Mouse (Mus musculus): ENCODE measurements around the gene Rdh8. TPM values are rescaled to one million over a fixed set of nuclear protein-coding genes. Genes with fewer than 3 reads are reported as not detected.
A peak's percentile ranks its signal among the peaks of the same experiment; 100 is the strongest.

Gene Rdh8
- polyA plus RNA-seq, 2 experiments from 2014 or later = not detected

GRCm38 (mm10) chr9:20837184-20837947 lies 19.1 kb downstream of the Rdh8 start:
- no peak for ATAC-seq

DNA sequence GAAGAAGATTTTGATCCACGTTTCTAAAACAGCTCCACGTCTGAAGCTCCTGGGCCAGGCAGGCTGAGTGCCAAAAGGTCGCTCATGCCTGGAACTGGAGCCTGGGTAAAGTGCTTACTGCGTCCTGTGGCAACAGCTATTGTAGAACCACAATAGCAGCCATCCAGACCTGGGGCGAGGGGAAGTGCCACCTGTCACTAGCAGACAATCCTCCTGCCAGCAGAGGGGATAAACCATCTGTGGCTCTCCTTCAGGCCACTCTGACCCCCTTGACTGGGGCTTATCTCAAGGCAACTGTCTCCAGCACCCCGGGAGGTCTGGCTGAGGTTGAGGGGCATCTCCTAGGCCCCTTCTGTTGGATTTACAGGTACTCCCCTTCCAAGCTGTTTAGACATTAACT lies 20.6 kb downstream of the Rdh8 start:
- ATAC-seq = no peak

DNA sequence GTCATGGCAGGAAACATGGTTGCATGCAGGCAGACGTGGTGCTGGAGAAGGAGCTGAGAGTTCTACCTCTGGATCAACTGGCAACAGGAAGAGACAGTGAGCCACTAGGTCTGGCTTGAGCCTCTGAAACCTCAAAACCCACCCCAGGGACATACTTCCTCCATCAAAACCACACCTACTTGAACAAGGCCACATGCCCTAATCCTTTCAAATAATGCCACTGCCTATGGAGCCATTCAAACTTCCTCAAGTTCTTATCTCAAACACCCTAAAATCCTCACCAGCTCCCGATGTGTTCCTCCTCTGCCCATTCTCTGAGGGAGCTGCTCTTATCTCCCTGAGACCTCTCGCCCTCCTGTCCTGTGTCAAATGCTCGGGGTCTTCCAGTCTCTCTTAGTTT lies 23.9 kb downstream of the Rdh8 start:
- ATAC-seq = no peak

DNA sequence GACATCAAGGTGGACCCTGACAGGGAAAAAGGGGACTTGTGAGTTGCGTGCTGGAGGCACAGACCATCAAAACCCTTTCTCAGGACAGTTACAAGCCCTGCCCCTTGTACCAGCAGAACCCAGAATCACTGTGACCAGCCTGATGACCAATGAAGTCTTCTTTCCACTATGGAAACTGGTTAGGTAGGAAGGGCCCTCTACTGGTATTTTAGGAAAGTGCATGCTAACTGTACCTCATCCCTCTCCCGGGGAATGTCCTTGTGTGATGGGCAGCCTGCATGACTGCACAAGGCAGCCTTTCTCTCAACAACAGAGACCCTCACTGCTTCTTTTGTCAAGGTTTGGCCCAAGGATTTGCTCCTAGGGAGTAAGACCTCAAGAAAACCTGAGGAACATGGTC lies 24.4 kb downstream of the Rdh8 start:
- no peak for ATAC-seq

DNA sequence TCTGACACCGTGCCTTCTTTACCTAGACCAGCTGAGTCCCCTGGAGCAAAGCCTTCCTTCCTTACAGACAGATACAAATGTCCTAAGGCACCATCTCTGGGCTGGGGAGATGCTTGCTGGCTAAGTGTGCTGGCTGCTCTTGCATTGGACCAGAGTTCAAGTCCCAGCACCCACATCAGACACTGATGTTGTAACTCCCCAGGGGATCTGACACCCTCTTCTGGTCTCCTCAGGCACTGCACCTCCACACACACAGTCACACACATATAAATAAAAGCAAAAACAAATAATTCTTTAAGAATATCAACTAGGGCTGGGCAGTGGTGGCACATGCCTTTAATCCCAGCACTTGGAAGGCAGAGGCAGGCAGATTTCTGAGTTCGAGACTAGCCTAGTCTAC lies 31.9 kb downstream of the Rdh8 start:
- ATAC-seq = no peak

DNA sequence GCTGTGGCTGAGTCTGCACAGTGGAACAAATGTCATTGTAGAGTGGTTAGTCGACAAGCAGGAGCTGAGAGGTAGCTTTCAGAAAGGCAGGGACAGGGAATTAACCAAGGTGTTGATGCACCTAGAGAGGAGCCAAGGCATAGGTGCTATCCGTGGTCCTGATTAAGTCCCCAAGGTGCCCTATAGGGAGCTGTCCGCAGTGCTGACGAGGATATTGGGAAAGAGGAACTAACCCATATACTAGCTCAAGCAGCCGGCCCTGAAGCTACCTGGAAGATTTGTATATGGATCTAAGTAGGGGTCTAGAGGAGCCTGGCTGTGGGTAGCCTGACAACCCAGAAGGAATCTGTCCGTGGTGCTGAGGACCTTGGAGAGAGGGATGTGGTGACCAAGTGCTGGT lies 38.8 kb downstream of the Rdh8 start:
- no peak for ATAC-seq

DNA sequence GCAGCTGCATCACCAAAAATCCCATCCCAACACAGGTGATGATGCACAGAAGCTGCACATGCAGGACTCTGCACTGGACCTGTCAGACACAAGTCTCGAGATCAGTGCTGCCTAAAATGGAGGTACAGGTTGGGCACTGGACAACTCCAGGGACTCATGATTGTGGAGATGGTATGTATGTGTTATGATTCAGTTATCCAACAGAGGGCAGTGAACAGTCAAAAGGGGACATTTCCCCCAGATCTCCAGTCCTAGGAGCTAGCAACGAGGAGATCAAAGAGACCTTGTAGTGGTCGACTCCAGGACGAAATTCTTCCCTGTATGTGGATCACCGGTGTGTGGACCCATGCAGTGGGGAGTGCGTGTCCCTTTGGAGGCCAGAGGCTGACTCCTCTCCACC lies 41.6 kb downstream of the Rdh8 start:
- no peak for ATAC-seq

DNA sequence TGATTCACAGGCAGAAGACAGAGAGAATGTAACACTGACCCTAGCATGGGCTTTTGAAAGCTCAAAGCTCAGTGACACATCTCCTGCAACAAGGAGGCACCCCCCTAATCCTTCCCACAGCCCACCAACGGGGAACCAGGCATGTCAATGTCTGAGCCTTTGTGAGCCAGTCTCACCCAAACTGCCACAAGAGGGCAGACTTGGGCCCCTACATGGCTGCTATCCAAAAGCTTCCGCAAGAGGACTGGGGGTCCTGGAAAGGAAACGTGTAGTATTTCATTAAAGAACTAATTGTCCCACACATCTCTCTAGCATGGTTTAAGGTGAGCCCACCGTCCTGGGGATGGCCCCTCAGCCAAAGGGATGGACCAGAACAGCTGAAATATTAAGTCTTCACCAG lies 43.5 kb downstream of the Rdh8 start:
- ATAC-seq = no peak

- no peak for ATAC-seq
Observed at GRCm38 (mm10) chr9:20862225-20862624, 43.9 kb downstream of the Rdh8 start.

- ATAC-seq = no peak
Observed at GRCm38 (mm10) chr9:20866879-20867278, 48.6 kb downstream of the Rdh8 start.

DNA sequence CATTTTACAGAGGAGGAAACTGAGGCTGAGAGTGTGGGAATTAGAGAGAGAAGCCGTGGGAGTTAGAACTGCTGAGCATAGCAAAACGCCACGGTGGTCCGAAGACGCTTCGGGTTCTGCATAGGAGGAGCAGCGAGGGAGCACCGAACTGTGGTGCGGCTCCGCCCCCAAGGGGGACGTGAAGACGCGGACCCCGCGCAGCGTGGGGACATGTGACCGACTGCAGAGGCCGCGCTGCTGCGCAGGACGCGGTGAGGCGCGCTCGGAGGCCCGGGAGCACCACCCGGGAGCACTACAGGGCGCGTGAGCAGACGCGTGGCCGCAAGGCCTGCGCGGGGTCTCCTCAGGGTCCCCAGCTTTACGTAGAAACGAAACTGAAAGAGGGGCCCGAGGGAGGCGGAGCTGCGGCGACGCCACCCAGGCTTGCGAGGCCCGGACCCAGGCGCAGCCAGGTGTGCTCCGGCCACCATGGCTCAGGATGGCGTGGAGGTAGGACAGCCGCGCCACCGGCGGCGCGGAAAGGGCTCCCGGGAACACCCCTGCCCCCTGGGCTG lies 50.2 kb downstream of the Rdh8 start, which contains the start of gene A230050P20Rik:
Gene A230050P20Rik, plus strand, starts transcription at position 195 of the 554 bp plus-strand sequence.
- ATAC-seq = peak; percentile 68

DNA sequence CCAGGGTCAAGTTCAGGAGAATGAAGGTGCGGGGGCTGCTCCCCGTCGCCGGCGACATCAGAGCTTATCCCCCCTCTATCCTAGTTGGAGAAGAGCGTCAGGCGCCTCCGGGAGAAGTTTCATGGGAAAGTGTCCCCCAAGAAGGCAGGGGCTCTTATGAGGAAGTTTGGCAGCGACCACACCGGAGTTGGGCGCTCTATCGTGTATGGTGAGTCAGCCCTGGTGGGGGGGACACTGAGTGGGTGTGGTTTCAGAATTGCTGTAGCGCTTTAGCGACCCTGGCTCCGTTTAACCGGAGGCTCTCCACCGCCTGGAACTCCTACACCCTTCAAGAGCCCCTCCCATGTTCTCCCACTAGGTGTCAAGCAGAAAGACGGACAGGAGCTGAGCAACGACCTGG lies 50.9 kb downstream of the Rdh8 start:
- ATAC-seq = peak; percentile 24

DNA sequence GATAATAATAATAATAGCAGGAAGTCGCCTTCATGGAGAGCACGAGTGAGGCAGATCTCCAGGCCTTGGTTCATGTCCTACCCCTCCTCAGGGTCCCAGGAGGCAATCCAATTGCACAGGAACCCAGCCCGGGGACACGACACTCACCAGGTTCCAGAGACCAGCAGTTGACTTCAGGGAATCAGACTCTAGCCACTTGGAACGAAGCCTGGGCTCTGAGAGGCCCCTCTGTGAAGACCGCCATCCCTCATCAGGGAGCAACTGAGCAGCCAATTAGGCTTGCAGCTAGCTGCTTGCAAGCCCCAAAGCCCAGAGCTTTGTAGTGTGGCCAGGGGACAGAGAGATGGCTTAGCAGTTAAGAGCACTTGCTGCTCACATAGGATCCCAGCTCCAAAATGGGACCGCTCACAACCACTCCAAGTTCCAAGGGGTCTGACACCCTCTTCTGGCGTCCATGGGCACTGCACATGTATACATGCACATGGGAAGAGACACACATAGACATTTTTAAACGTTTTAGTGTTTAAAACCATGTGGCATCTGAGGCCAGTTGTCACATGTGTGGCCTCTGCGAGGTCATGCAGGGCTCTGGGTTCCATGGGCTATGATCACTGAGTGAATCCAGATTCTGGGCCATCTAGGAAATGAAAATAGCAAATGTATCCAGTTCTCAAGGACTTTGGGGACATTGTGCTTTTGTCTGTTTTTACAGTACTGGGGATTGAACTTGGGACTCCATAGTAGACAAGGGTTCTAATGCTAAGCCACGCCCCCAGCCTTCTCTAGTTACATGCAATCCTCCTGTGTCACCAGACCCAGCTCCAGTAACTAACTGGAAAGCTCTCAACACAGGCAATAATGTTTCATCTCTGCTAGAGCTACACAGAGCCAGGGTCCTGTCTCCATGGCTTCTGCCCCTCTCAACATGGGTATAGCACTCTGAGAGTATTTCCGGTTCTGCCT lies 52.2 kb downstream of the Rdh8 start:
- ATAC-seq = no peak

DNA sequence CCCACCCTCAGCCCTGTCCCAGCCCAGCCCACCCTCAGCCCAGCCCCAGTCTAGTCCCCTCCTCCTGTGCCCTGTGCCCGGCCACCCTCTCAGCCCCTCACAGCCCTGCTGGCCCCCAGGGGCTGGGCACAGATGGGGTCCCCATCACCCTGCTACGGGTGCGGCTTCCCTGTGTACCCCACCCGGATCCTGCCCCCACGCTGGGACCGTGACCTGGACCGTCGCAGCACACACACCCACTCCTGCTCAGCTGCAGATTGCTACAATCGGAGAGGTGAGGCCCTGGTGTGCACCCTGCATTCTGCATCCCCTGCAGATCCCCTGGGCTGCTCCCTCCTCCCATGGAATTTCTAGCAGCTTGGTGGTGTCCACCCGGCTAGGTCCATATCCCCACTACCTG lies 54.7 kb downstream of the Rdh8 start:
- no peak for ATAC-seq

- ATAC-seq = no peak
Observed at GRCm38 (mm10) chr9:20873521-20873920, 55.2 kb downstream of the Rdh8 start.

- no peak for ATAC-seq
Observed at GRCm38 (mm10) chr9:20875021-20875790, 56.9 kb downstream of the Rdh8 start.

Other genes starting within 250 kb of the Rdh8 start
- gene Zfp846, start 237.2 kb upstream of the Rdh8 start, polyA plus RNA-seq (2017; shearing (Covaris generic)) = 10 to 100 TPM in 1 of 2 experiments, 1 to 10 TPM in 1; 9.0 to 16.1 TPM
- gene Ubl5, start 175.6 kb upstream of the Rdh8 start, polyA plus RNA-seq (2017; shearing (Covaris generic)) = 100 to 1,000 TPM; 339 to 401 TPM
- gene Fbxl12, start 173.7 kb upstream of the Rdh8 start, polyA plus RNA-seq (2017; shearing (Covaris generic)) = 10 to 100 TPM; 26.1 to 30.9 TPM
- gene Pin1, start 166.4 kb upstream of the Rdh8 start, polyA plus RNA-seq (2017; shearing (Covaris generic)) = 10 to 100 TPM; 22.6 to 27.2 TPM
- under 1 TPM in 1 of 2 experiments, not detected in 1; 0.25 TPM for gene Olfm2, start 72.2 kb upstream of the Rdh8 start, polyA plus RNA-seq (2017; shearing (Covaris generic))
- not detected for gene Col5a3, start 3.4 kb upstream of the Rdh8 start, polyA plus RNA-seq (2017; shearing (Covaris generic))
- gene A230050P20Rik, start 50.1 kb downstream of the Rdh8 start, polyA plus RNA-seq (2017; shearing (Covaris generic)) = 10 to 100 TPM; 12.4 to 14.6 TPM
- gene Angptl6, start 61.2 kb downstream of the Rdh8 start, polyA plus RNA-seq (2017; shearing (Covaris generic)) = 1 to 10 TPM in 1 of 2 experiments, under 1 TPM in 1; 0.76 to 1.5 TPM
- 10 to 100 TPM; 22.9 to 30.1 TPM for gene Ppan, start 69.7 kb downstream of the Rdh8 start, polyA plus RNA-seq (2017; shearing (Covaris generic))
- gene Eif3g, start 80.1 kb downstream of the Rdh8 start, polyA plus RNA-seq (2017; shearing (Covaris generic)) = 100 to 1,000 TPM; 190 to 235 TPM
- 10 to 100 TPM; 51.2 to 52.7 TPM for gene Dnmt1, start 141.4 kb downstream of the Rdh8 start, polyA plus RNA-seq (2017; shearing (Covaris generic))
- 1 to 10 TPM; 3.2 to 5.0 TPM for gene S1pr2, start 158.3 kb downstream of the Rdh8 start, polyA plus RNA-seq (2017; shearing (Covaris generic))
- 100 to 1,000 TPM; 100 to 103 TPM for gene Mrpl4, start 184.2 kb downstream of the Rdh8 start, polyA plus RNA-seq (2017; shearing (Covaris generic))
- gene Icam1, start 197.5 kb downstream of the Rdh8 start, polyA plus RNA-seq (2017; shearing (Covaris generic)) = 10 to 100 TPM; 55.3 to 64.7 TPM
- gene Icam4, start 210.9 kb downstream of the Rdh8 start, polyA plus RNA-seq (2017; shearing (Covaris generic)) = 1 to 10 TPM; 2.9 to 3.8 TPM
- not detected for gene Icam5, start 213.6 kb downstream of the Rdh8 start, polyA plus RNA-seq (2017; shearing (Covaris generic))
- under 1 TPM in 1 of 2 experiments, not detected in 1; 0.66 TPM for gene Zglp1, start 248.6 kb downstream of the Rdh8 start, polyA plus RNA-seq (2017; shearing (Covaris generic))

Data from activated CD4-positive, CD25-positive, alpha-beta regulatory T cell, adult 4 months (primary cell).